In the genomic region with DNA sequence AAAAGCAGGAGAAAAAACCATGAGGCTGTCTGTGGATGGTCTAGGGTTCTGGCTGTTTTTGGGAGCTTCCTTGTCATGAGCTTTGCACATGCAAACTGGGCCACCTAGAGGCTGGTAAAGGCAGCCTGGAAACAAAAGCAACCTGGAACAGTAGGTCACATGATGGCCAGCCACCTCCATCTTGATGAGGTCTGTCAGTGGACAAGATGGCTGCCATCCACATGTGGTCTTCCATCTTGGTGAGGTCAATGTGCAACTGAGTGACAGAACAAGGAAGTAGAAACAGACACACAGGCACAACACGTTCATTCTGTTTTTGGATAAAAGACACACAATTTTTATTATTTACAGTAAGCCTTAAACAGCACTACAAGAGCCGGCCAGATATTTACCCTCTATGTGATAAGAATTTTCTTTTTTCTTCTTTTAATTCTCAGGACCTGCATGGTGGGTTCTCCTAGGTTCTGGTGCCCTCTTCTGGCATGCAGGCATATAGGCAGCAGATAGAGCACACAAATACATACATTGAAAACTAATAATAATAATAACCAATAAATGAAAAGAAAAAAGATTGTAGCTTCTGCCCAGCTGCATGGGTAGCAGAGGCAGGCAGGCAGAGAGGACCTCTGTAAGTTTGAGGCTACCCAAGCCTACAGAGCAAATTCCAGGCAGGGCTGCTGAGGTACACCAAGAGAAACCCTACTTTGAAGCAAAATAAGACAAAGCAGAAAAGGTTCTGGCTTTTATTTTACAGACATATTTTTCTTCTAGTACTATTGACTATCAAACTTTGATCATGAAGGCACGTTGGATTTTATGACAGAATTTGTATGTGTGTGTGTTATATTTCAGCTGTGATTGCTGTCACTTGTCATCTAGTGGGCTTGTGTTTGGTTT, we compare ENCODE assay signal across 9 mouse cellular contexts. TPM values are rescaled to one million over a fixed set of nuclear protein-coding genes. Genes with fewer than 3 reads are reported as not detected.
DNase-seq lines count a peak whose midpoint lies in the region; ATAC-seq and TF ChIP-seq lines count a peak whose summit lies in the region.
"Had no signal": no experiment of that assay in that cellular context is flagged by ENCODE, and none has a peak within 500 bp of the region (broad histone marks: within the 10 kb centered on the region; RNA-seq: fewer than 3 reads in every experiment).

No protein-coding gene starts in this region.

- H3K4me3 ChIP-seq in C2C12 (ENCODE audit: insufficient read depth, poor library complexity, severe bottlenecking), result no peak overlapping the region
- 0 out of 2 replicates have a peak overlapping the region, but pooled peaks have one; percentile 18 for H3K4me3 ChIP-seq in heart, embryonic 15.5 days
- H3K4me3 ChIP-seq in liver, embryonic 16.5 days (ENCODE audit: low read depth, low read length), result no peak overlapping the region
- no peak overlapping the region for H3K4me3 ChIP-seq in neural tube, embryonic 11.5 days (ENCODE audit: low read depth, low read length)
- H3K4me3 ChIP-seq: limb, embryonic 12.5 days had no signal

- H3K9me3 ChIP-seq in heart, embryonic 15.5 days (replicated peaks), result no peaks in the 10 kb centered on the region
- no peaks in the 10 kb centered on the region for H3K9me3 ChIP-seq in liver, embryonic 16.5 days (replicated peaks; ENCODE audit: control insufficient read depth, low read length)
- H3K9me3 ChIP-seq in neural tube, embryonic 11.5 days (ENCODE audit: control insufficient read depth, low read length), result no peaks in the 10 kb centered on the region
- H3K9me3 ChIP-seq: limb, embryonic 12.5 days had no signal

- no peak overlapping the region for H3K27ac ChIP-seq in heart, embryonic 15.5 days
- H3K27ac ChIP-seq in liver, embryonic 16.5 days (ENCODE audit: low read length), result no peak overlapping the region
- no peak overlapping the region for H3K27ac ChIP-seq in neural tube, embryonic 11.5 days (ENCODE audit: low read depth, low read length)
- H3K27ac ChIP-seq: limb, embryonic 12.5 days had no signal

- H3K9ac ChIP-seq in heart, embryonic 15.5 days, result no peak overlapping the region
- H3K9ac ChIP-seq in liver, embryonic 16.5 days (ENCODE audit: low read depth, low read length), result no peak overlapping the region
- H3K9ac ChIP-seq in neural tube, embryonic 11.5 days (ENCODE audit: low read length), result no peak overlapping the region
- H3K9ac ChIP-seq: limb, embryonic 12.5 days had no signal

- H3K27me3 ChIP-seq in C2C12 (ENCODE audit: control insufficient read depth, insufficient read depth, insufficient read length), result no peaks in the 10 kb centered on the region
- no peaks in the 10 kb centered on the region for H3K27me3 ChIP-seq in heart, embryonic 15.5 days
- H3K27me3 ChIP-seq in liver, embryonic 16.5 days (ENCODE audit: control insufficient read depth, insufficient read depth, low read depth, low read length), result no peaks in the 10 kb centered on the region
- H3K27me3 ChIP-seq in neural tube, embryonic 11.5 days (ENCODE audit: control insufficient read depth, insufficient read depth, low read length), result no peaks in the 10 kb centered on the region
- H3K27me3 ChIP-seq: limb, embryonic 12.5 days had no signal

- WGBS in heart, embryonic 15.5 days, result 14% methylated on average over 3 of the region's 3 CpGs
- WGBS in liver, embryonic 16.5 days (ENCODE audit: insufficient replicate concordance), result 5% methylated on average over 3 of the region's 3 CpGs
- WGBS in neural tube, embryonic 11.5 days, result 36% methylated on average over 3 of the region's 3 CpGs

- no peaks in the 10 kb centered on the region for H3K79me2 ChIP-seq in C2C12 (ENCODE audit: control insufficient read depth, insufficient read depth)

- ATAC-seq in heart, embryonic 15.5 days (replicated peaks; ENCODE audit: insufficient number of reproducible peaks, insufficient read depth, low FRiP score, low read depth), result 0 out of 2 replicates have a peak, but pooled peaks have one; percentile 7
- peak; percentile 12 for ATAC-seq in liver, embryonic 16.5 days (ENCODE audit: low read depth)
- peak; percentile 43 for ATAC-seq in neural tube, embryonic 11.5 days (ENCODE audit: insufficient read depth, low FRiP score, low TSS enrichment)

- no peak overlapping the region for H3K4me2 ChIP-seq in heart, embryonic 15.5 days
- no peak overlapping the region; the same call in 1 of the 2 replicates for H3K4me2 ChIP-seq in liver, embryonic 16.5 days (ENCODE audit: low read depth, low read length)
- H3K4me2 ChIP-seq in neural tube, embryonic 11.5 days (ENCODE audit: low read depth), result no peak overlapping the region
- H3K4me2 ChIP-seq: limb, embryonic 12.5 days had no signal

- no peak overlapping the region for H3ac ChIP-seq in C2C12 (ENCODE audit: control insufficient read depth, insufficient read length, low read depth)

- DNase-seq in adrenal gland, adult (ENCODE audit: inconsistent age in 2 of 2, low spot score in 1 of 2), result peak; percentile 88 to 93
- DNase-seq in embryo, embryonic 9.5 days (ENCODE audit: extremely low spot score), result peak; percentile 68
- peak; percentile 76 for DNase-seq in kidney, postnatal 14 days
- peak; percentile 65 for DNase-seq in neural tube, embryonic 11.5 days (ENCODE audit: low spot score)
- peak; percentile 67 for DNase-seq in telencephalon, adult 2 months (ENCODE audit: low read depth, low spot score)

- no peaks in the 10 kb centered on the region for H3K79me3 ChIP-seq in C2C12 (ENCODE audit: low read depth)

- H3K36me3 ChIP-seq in C2C12 (ENCODE audit: control insufficient read depth, insufficient read depth), result no peaks in the 10 kb centered on the region
- H3K36me3 ChIP-seq in heart, embryonic 15.5 days, result no peaks in the 10 kb centered on the region
- H3K36me3 ChIP-seq in liver, embryonic 16.5 days (ENCODE audit: control insufficient read depth, insufficient read depth), result no peaks in the 10 kb centered on the region
- no peaks in the 10 kb centered on the region for H3K36me3 ChIP-seq in neural tube, embryonic 11.5 days (ENCODE audit: control insufficient read depth, insufficient read depth, low read length)
- H3K36me3 ChIP-seq: limb, embryonic 12.5 days had no signal

- H3K4me1 ChIP-seq in heart, embryonic 15.5 days (replicated peaks), result no peaks in the 10 kb centered on the region; the same call in 1 of the 2 replicates
- H3K4me1 ChIP-seq in liver, embryonic 16.5 days (ENCODE audit: control insufficient read depth, low read depth, low read length), result no peaks in the 10 kb centered on the region; the same call in 1 of the 2 replicates
- no peaks in the 10 kb centered on the region for H3K4me1 ChIP-seq in neural tube, embryonic 11.5 days (ENCODE audit: control insufficient read depth, insufficient read depth, low read length)
- H3K4me1 ChIP-seq: limb, embryonic 12.5 days had no signal

- TF ChIP-seq CTCF in C2C12 (IDR thresholded peaks at IDR 0.05; ENCODE audit: control insufficient read depth, insufficient read depth, insufficient read length), result no peak

TF ChIP-seq in C2C12, 6 proteins besides CTCF, POLR2A, EP300 and RAD21:
- no peak for TF ChIP-seq FOSL1 (IDR thresholded peaks at IDR 0.05; ENCODE audit: insufficient read depth, low read length, poor library complexity, severe bottlenecking)
- TF ChIP-seq MYOG (IDR thresholded peaks at IDR 0.05; ENCODE audit: control insufficient read depth, extremely low read depth, insufficient read length), result no peak
- peak; percentile 89 for TF ChIP-seq USF1 (IDR thresholded peaks at IDR 0.05; ENCODE audit: low read depth)
- TF ChIP-seq MAX (IDR thresholded peaks at IDR 0.05), result peak; percentile 31
- TF ChIP-seq MYOD1 (IDR thresholded peaks at IDR 0.05; ENCODE audit: control insufficient read depth, insufficient read length, low read depth), result no peak
- TF ChIP-seq CEBPB (IDR thresholded peaks at IDR 0.05; ENCODE audit: low read depth), result no peak
TF ChIP-seq in C2C12: peak in this region for 2.

RNA-seq across cellular contexts. Expression of a gene that starts 31.3 kb away (rescaled TPM):
- polyA plus RNA-seq in C2C12 (2012; fragmentation: generic; extraction: Trizol), result not detected
- not detected in 2 replicates for polyA plus RNA-seq in heart, embryonic 15.5 days (2015; fragmentation: Nextera tagmentation; extraction: Ambion mirVana)
- not detected in 2 replicates for polyA plus RNA-seq in liver, embryonic 16.5 days (2015; fragmentation: Nextera tagmentation; extraction: Ambion mirVana)
- not detected in 2 replicates for polyA plus RNA-seq in neural tube, embryonic 11.5 days (2014; fragmentation: Nextera tagmentation; extraction: Ambion mirVana)
- polyA plus RNA-seq: limb, embryonic 12.5 days had no signal

RNA-seq across cellular contexts. Expression of a gene that starts 37.4 kb away (rescaled TPM):
- polyA plus RNA-seq in C2C12 (2012; fragmentation: generic; extraction: Trizol), result 0.13 TPM
- polyA plus RNA-seq in heart, embryonic 15.5 days (2015; fragmentation: Nextera tagmentation; extraction: Ambion mirVana), result 32.4 and 44.3 TPM in 2 replicates
- 13.8 and 18.2 TPM in 2 replicates for polyA plus RNA-seq in liver, embryonic 16.5 days (2015; fragmentation: Nextera tagmentation; extraction: Ambion mirVana)
- 14.8 and 18.3 TPM in 2 replicates for polyA plus RNA-seq in neural tube, embryonic 11.5 days (2014; fragmentation: Nextera tagmentation; extraction: Ambion mirVana)

Comparison
In these comparisons a context has a peak if more than half of its experiments do, and no peak if none do; other contexts are left out.
1. RNA of a gene that starts 37.4 kb away (polyA plus RNA-seq): 32.4 to 44.3 TPM in heart, embryonic 15.5 days, 13.8 to 18.2 TPM in liver, embryonic 16.5 days and 14.8 to 18.3 TPM in neural tube, embryonic 11.5 days; 0.13 TPM in C2C12 (single experiment); every median in the first group is over 10 times any median in the second.
2. Peak in every context shown above with its lines, with median percentiles within 50 percentile points of each other: DNase-seq and ATAC-seq.